Mouse (Mus musculus) liver, embryonic 14.5 days (tissue): ENCODE measurements around the gene Thg1l.

Experiments used
- CTCF ChIP-seq: IDR thresholded peaks from 2 replicates; pipeline ENCODE4 v1.5.1; 2016; ENCODE audit warnings: antibody characterized with exemption, low read depth, control low read depth
- EP300 ChIP-seq: IDR thresholded peaks from 2 replicates; pipeline ENCODE4 v1.6.1; 2016; ENCODE audit warnings: antibody characterized with exemption, low read depth

DNA sequence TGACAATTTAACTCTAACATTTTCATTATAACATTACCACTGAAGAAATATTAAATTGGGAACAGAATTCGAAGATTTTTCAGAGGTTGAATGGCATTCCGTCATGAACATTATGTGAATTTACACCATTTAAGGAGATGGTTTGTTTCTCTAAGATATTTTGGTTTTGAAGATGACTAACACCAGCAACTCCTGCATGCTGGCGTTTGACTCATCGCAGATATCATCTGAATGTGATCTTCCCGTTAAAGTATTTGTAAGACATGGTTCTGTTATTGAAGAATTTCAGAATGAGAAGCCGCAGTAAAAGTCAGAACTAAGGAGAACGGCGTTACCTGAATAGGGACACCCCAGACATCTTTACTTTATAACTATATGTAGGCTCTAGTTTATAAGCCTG is 19.2 kb upstream of the Thg1l start:
- TF ChIP-seq CTCF = no peak
- TF ChIP-seq EP300 = no peak
